Mouse (Mus musculus) gastrocnemius, adult 18-20 months (tissue): ENCODE results near the gene 1110004F10Rik. TPM values are rescaled to one million over a fixed set of nuclear protein-coding genes. Genes with fewer than 3 reads are reported as not detected.

Experiments used
- DNase-seq: peaks from one replicate; pipeline ENCODE4 v3.0.0; 2021; ENCODE audit warnings: low spot score
- total RNA-seq, 2 experiments: library from RNA; stranded (reverse); gene quantifications; 2 replicates each; pipeline ENCODE4 v1.2.3; 2021

1110004F10Rik gene
- total RNA-seq, 2 experiments from 2014 or later = 44.7 to 46.5 TPM

DNA sequence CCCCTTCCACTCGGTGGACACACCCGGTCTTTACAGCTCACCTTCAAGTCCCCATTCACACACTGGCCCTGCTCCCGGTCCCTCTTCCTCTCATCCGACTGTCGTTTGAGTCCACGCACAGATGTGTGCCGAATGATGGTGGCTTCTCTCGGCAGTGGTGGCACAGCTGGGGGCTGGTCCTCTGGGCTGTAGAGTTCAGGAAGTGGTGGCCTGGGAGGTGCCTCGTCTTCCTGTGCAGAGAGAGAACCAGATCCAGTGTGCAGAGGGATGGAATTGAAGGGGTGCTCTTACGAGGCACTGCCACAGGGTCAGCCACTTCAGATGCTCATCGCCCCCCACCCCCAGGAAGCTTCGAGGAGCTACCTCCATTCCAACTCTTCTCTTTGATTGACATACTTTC, 98.0 kb downstream of the 1110004F10Rik start:
- DNase-seq = no peak

DNA sequence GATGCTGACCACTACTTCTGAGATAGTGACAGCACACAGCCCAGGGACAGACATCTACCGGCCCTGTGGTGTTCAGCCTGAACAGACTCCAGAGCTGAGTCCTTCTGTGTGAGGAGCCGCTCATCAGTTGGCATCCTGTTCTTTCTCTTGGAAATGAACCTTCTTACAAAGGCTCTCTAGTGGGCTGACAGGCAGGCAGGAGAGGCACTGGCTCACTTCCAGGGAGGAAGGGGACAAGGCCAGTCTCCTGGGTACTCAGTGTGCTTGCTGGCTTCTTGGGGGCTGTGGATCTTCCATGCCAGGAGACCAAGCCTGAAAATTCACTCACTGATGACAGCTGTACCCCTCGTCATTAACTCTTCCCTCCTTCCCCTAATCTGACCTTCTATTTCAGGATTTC, 98.5 kb downstream of the 1110004F10Rik start:
- no peak for DNase-seq

DNA sequence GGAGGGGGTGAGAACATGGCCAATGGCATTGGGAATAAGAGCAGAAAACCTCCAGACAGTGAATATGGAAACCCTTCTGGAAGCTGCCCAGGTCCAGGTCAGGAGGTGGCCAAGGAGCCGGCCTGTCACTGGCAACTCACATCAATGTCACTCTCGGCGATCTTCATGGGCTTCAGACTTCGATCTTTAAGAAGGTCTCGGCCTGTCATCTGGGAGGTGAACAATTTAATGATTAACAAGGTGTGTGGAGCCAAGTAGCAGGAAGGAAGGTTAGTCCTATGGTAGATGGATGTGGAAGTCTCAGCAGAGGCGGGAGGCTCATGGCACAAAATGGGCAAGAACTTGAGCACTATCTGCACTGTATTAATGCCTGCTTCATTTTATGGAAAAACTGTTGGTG, 105.8 kb downstream of the 1110004F10Rik start:
- DNase-seq = no peak

DNA sequence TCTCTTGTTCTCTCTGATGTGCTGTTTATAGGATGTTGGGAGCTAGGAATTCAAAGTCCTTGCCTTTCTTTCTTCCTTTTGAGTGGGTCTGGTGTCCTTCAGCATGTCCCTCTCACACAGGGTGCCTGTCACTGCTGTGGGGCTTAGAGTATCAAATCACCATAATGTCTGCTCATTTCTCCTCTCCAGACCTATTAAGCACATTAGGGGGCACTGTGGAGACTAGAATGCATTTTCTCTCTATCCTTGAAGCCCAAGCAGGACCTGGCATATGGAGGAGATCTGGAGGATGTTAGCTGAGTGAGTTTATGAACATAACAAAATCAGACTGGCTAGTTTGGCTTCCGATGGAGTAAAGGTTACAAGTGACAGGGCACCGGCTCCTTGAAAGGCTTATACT, 107.9 kb downstream of the 1110004F10Rik start:
- DNase-seq = no peak

DNA sequence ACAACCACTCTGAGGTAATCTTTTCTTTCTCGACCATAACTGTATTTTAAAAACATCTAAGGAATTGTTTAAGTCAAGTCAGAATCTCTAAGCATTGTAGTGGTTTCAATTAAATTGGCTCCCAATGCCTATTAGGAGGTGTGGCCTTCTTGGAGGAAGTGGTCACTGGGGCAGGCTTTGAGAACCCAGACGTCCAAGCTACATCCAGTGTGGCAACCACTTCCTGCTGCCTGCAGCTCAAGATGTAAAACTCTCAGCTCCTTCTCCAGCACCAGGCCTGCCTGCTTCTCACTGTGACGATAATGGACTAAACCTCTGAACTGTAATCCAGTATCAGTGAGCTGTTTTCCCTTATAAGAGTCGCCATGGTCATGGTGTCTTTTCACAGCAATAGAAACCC, 110.4 kb downstream of the 1110004F10Rik start:
- DNase-seq = no peak

DNA sequence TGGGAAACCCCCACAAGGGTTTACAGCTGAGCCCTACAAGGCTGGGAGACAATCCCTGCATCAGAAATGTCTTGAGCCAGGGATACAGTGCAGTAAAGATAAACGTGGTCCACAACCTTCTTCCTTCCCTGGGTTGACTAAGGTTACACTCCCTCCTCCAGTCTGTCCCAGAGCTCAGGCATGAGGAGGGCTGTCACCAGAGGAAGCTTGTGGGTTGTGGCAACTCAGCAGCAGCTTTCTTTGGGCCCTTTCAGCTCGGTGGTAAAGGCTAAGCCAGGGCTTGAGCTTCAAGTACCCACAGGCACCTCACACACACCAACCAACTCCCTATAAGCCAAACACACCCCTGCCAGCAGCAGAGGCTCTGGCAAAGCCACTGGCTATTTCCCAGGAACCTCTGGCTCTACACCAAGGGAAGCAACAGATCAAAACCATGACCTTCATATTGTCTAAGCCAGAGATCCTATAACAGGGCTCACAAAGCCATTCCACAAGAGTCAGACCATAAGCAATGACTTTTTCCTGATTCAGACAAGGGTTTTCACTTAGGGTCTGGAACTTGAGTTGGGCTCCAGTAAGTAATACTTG, 114.7 kb downstream of the 1110004F10Rik start:
- DNase-seq = no peak

Other genes with a start within 250 kb of the 1110004F10Rik start
- 100 to 1,000 TPM; 138 to 186 TPM for gene Sox6, start 601 bp upstream of the 1110004F10Rik start, total RNA-seq
- gene Gm4353, start 45.2 kb downstream of the 1110004F10Rik start, total RNA-seq = 1 to 10 TPM; 1.5 to 1.9 TPM